Mouse (Mus musculus): ENCODE measurements around the gene Aebp2.

DNA sequence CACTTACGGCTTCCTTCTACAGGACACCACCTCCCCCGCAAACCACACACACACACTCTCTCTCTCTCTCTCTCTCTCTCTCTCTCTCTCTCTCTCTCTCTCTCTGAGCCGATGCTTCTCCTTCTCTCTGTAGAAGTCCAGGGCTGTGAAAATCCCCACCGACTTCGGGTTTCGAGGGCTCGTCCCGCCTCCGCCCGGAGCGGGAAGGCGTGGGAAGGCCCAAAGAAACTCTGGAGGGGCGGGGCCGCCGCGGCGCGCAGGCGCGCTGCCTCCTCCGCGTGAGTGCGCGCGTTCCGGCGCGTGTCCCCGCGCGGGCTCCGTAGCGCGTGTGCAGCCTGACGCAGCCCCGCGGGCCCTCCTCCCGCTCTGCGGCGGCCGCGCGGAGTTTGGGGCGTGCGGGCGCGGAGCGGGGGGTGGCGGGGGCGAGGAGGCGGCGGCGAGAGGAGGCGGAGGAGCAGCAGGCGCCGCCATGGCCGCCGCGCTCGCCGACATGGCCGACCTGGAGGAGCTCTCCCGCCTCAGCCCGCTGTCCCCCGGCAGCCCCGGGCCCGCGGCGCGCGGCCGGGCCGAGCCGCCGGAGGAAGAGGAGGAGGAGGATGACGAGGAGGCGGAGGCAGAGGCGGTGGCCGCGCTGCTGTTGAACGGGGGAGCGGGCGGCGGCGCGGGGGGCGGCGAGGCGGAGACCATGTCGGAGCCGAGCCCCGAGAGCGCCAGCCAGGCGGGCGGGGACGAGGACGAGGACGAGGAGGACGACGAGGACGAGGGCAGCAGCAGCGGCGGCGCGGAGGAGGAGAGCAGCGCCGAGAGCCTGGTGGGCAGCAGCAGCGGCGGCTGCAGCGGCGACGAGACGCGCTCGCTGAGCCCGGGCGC lies 998 bp downstream of the Aebp2 start:
- TF ChIP-seq CTCF (IDR thresholded peaks at IDR 0.05; ENCODE audit: low read depth): no peak
- no peak for TF ChIP-seq EP300 (IDR thresholded peaks at IDR 0.05; ENCODE audit: low read depth)
